Mouse (Mus musculus): Measurements from ENCODE around the gene Commd2.

Gene Commd2

GRCm38 (mm10) chr3:57651231-57651864 is at the start of gene Commd2:
TSS of gene Commd2 (minus strand) at chr3:57651715.
- in situ Hi-C loops (cut with MboI, MseI), result loop anchor here (5.0 kb wide), 1 partner anchor 81 kb away; no protein-coding TSS in a partner anchor

- in situ Hi-C loops (cut with MboI, MseI), result no loop called here
Observed at GRCm38 (mm10) chr3:57696779-57697178, 45.3 kb upstream of the Commd2 start.

GRCm38 (mm10) chr3:57696249-57696648 is 44.7 kb upstream of the Commd2 start:
- in situ Hi-C loops (cut with MboI, MseI), result no loop called here

GRCm38 (mm10) chr3:57692719-57693118 is 41.2 kb upstream of the Commd2 start, which contains the start of gene Ankub1:
TSS of gene Ankub1 (minus strand) at chr3:57692799.
- in situ Hi-C loops (cut with MboI, MseI), result no loop called here

- in situ Hi-C loops (cut with MboI, MseI), result no loop called here
Observed at GRCm38 (mm10) chr3:57691772-57692171, 40.3 kb upstream of the Commd2 start.

- in situ Hi-C loops (cut with MboI, MseI), result no loop called here
Observed at GRCm38 (mm10) chr3:57677786-57678185, 26.3 kb upstream of the Commd2 start.

GRCm38 (mm10) chr3:57674075-57674474 is 22.6 kb upstream of the Commd2 start:
- in situ Hi-C loops (cut with MboI, MseI), result no loop called here

- in situ Hi-C loops (cut with MboI, MseI), result no loop called here
Observed at GRCm38 (mm10) chr3:57673586-57673985, 22.1 kb upstream of the Commd2 start.

- in situ Hi-C loops (cut with MboI, MseI), result loop anchor here (10.0 kb wide), 1 partner anchor 458 kb away; no protein-coding TSS in a partner anchor
Observed at GRCm38 (mm10) chr3:57667054-57667723, 15.7 kb upstream of the Commd2 start.

GRCm38 (mm10) chr3:57665880-57666279 is 14.4 kb upstream of the Commd2 start:
- in situ Hi-C loops (cut with MboI, MseI), result loop anchor here (10.0 kb wide), 1 partner anchor 459 kb away; no protein-coding TSS in a partner anchor

GRCm38 (mm10) chr3:57664682-57665081 is 13.2 kb upstream of the Commd2 start:
- in situ Hi-C loops (cut with MboI, MseI), result loop anchor here (10.0 kb wide), 1 partner anchor 460 kb away; no protein-coding TSS in a partner anchor

- in situ Hi-C loops (cut with MboI, MseI), result loop anchor here (10.0 kb wide), 1 partner anchor 461 kb away; no protein-coding TSS in a partner anchor
Observed at GRCm38 (mm10) chr3:57663731-57664130, 12.2 kb upstream of the Commd2 start.

GRCm38 (mm10) chr3:57658608-57659007 is 7.1 kb upstream of the Commd2 start:
- in situ Hi-C loops (cut with MboI, MseI), result no loop called here

GRCm38 (mm10) chr3:57653646-57654045 is 2.1 kb upstream of the Commd2 start:
- in situ Hi-C loops (cut with MboI, MseI), result loop anchor here (5.0 kb wide), 1 partner anchor 79 kb away; no protein-coding TSS in a partner anchor

GRCm38 (mm10) chr3:57652485-57652884 is 970 bp upstream of the Commd2 start:
- in situ Hi-C loops (cut with MboI, MseI), result loop anchor here (5.0 kb wide), 1 partner anchor 80 kb away; no protein-coding TSS in a partner anchor

GRCm38 (mm10) chr3:57651865-57652259 is 347 bp upstream of the Commd2 start:
- in situ Hi-C loops (cut with MboI, MseI), result loop anchor here (5.0 kb wide), 1 partner anchor 80 kb away; no protein-coding TSS in a partner anchor

GRCm38 (mm10) chr3:57643191-57643590 is 8.3 kb downstream of the Commd2 start:
- in situ Hi-C loops (cut with MboI, MseI), result no loop called here

- in situ Hi-C loops (cut with MboI, MseI), result no loop called here
Observed at GRCm38 (mm10) chr3:57637596-57637995, 13.9 kb downstream of the Commd2 start.

- in situ Hi-C loops (cut with MboI, MseI), result no loop called here
Observed at GRCm38 (mm10) chr3:57634763-57635487, 16.6 kb downstream of the Commd2 start.

GRCm38 (mm10) chr3:57626954-57627513 is 24.5 kb downstream of the Commd2 start:
- in situ Hi-C loops (cut with MboI, MseI), result no loop called here

GRCm38 (mm10) chr3:57625275-57625997 is 26.1 kb downstream of the Commd2 start:
- in situ Hi-C loops (cut with MboI, MseI), result no loop called here

All from T-helper 1 cell (primary cell).